Mouse (Mus musculus) adrenal gland, postnatal 10 days (tissue): ENCODE measurements at regions not wholly inside any gene's neighbourhood (a gene's known extent, or its start where the extent isn't known, plus 50 kb on each side); places are given as distances from the start of the nearest gene placed in this dataset.
"Not testable (repeated sequence)": the region's sequence is repeated elsewhere in the genome, so short reads cannot be mapped to it uniquely, and the experiment has no call there.

Experiments
- DNase-seq: peaks from one replicate; pipeline ENCODE4 v3.0.0; 2021; ENCODE audit warnings: mixed read lengths

GRCm38 (mm10) chr5:91822844-91823576 is 139.9 kb downstream of the Rchy1 start:
- no peak for DNase-seq

- no peak for DNase-seq
These were observed 144.1 kb downstream of the Rchy1 start for GRCm38 (mm10) chr5:91818800-91819199.

GRCm38 (mm10) chr5:91818195-91818594 is 144.7 kb downstream of the Rchy1 start:
- no peak for DNase-seq

GRCm38 (mm10) chr5:91816376-91816950 is 146.4 kb downstream of the Rchy1 start:
- DNase-seq: no peak

GRCm38 (mm10) chr5:91814956-91815355 is 147.9 kb downstream of the Rchy1 start:
- no peak for DNase-seq

GRCm38 (mm10) chr5:91814417-91814762 is 148.5 kb downstream of the Rchy1 start:
- DNase-seq: no peak

- DNase-seq: no peak
These were observed 149.1 kb downstream of the Rchy1 start for GRCm38 (mm10) chr5:91813547-91814416.

- no peak for DNase-seq
These were observed 155.5 kb downstream of the Rchy1 start for GRCm38 (mm10) chr5:91807070-91808065.

- DNase-seq: no peak
These were observed 161.4 kb downstream of the Rchy1 start for GRCm38 (mm10) chr5:91801297-91801980.

- DNase-seq: no peak
These were observed 165.5 kb downstream of the Rchy1 start for GRCm38 (mm10) chr5:91797362-91797761.

- no peak for DNase-seq
These were observed 170.1 kb downstream of the Rchy1 start for GRCm38 (mm10) chr5:91792732-91793131.

- DNase-seq: no peak
These were observed 172.5 kb downstream of the Rchy1 start for GRCm38 (mm10) chr5:91790412-91790811.

GRCm38 (mm10) chr5:91783966-91784365 is 178.9 kb downstream of the Rchy1 start:
- no peak for DNase-seq

GRCm38 (mm10) chr5:91776971-91777370 is 185.9 kb downstream of the Rchy1 start:
- DNase-seq: no peak

GRCm38 (mm10) chr5:91774065-91774464 is 188.8 kb downstream of the Rchy1 start:
- no peak for DNase-seq

- DNase-seq: no peak
These were observed 195.0 kb downstream of the Rchy1 start for GRCm38 (mm10) chr5:91767886-91768285.

- no peak for DNase-seq
These were observed 195.8 kb downstream of the Rchy1 start for GRCm38 (mm10) chr5:91767060-91767459.

- no peak for DNase-seq
These were observed 198.2 kb downstream of the Rchy1 start for GRCm38 (mm10) chr5:91764621-91765020.

GRCm38 (mm10) chr5:91762589-91762988 is 200.3 kb downstream of the Rchy1 start:
- no peak for DNase-seq

- no peak for DNase-seq
These were observed 206.9 kb downstream of the Rchy1 start for GRCm38 (mm10) chr5:91755958-91756357.

GRCm38 (mm10) chr5:91752846-91753245 is 210.0 kb downstream of the Rchy1 start:
- not testable (repeated sequence) for DNase-seq
